8 mouse cellular contexts compared by ENCODE assay signal in genomic region chr5:102373309-102373971, GRCm38 (mm10).
DNase-seq lines count a peak whose midpoint lies in the region; ATAC-seq and TF ChIP-seq lines count a peak whose summit lies in the region.

No protein-coding gene starts in this region.

- no peaks in the 10 kb centered on the region for H3K36me3 ChIP-seq in kidney, embryonic 15.5 days
- H3K36me3 ChIP-seq in forebrain, embryonic 14.5 days (ENCODE audit: control insufficient read depth, insufficient read depth, low read length) = no peaks in the 10 kb centered on the region
- no peaks in the 10 kb centered on the region for H3K36me3 ChIP-seq in lung, postnatal 0 days (ENCODE audit: insufficient read depth, low read length)

- no peaks in the 10 kb centered on the region for H3K9me3 ChIP-seq in kidney, embryonic 15.5 days (replicated peaks)
- H3K9me3 ChIP-seq in forebrain, embryonic 14.5 days (replicated peaks; ENCODE audit: control insufficient read depth, low read length) = no peaks in the 10 kb centered on the region
- H3K9me3 ChIP-seq in lung, postnatal 0 days (ENCODE audit: low read length) = no peaks in the 10 kb centered on the region

- H3K9ac ChIP-seq in kidney, embryonic 15.5 days = no peak overlapping the region
- no peak overlapping the region for H3K9ac ChIP-seq in forebrain, embryonic 14.5 days (ENCODE audit: low read length)
- no peak overlapping the region for H3K9ac ChIP-seq in lung, postnatal 0 days (replicated peaks; ENCODE audit: low read depth)

- peak overlapping the region; percentile 30; the same call in 1 of the 2 replicates for H3K4me2 ChIP-seq in kidney, embryonic 15.5 days
- H3K4me2 ChIP-seq in forebrain, embryonic 14.5 days (ENCODE audit: low read length) = no peak overlapping the region
- no peak overlapping the region for H3K4me2 ChIP-seq in lung, postnatal 0 days (replicated peaks; ENCODE audit: low read depth, low read length)

- H3K4me1 ChIP-seq in kidney, embryonic 15.5 days = peaks cover 9% of the 10 kb centered on the region; the same call in 1 of the 2 replicates
- no peaks in the 10 kb centered on the region for H3K4me1 ChIP-seq in forebrain, embryonic 14.5 days (ENCODE audit: control insufficient read depth, insufficient read depth, low read length)
- no peaks in the 10 kb centered on the region for H3K4me1 ChIP-seq in lung, postnatal 0 days (ENCODE audit: insufficient read depth, low read depth, low read length)

- no peak for TF ChIP-seq CTCF in lung, postnatal 0 days (IDR thresholded peaks at IDR 0.05)

- H3K27me3 ChIP-seq in kidney, embryonic 15.5 days = no peaks in the 10 kb centered on the region
- no peaks in the 10 kb centered on the region for H3K27me3 ChIP-seq in forebrain, embryonic 14.5 days (replicated peaks; ENCODE audit: control insufficient read depth, insufficient read depth, low read length)
- H3K27me3 ChIP-seq in lung, postnatal 0 days (replicated peaks; ENCODE audit: insufficient read depth, low read length) = no peaks in the 10 kb centered on the region

- WGBS in kidney, embryonic 15.5 days = 67% methylated on average over 6 of the region's 6 CpGs
- WGBS in forebrain, embryonic 14.5 days = 69% methylated on average over 6 of the region's 6 CpGs
- 60% methylated on average over 6 of the region's 6 CpGs for WGBS in lung, postnatal 0 days

- no peak overlapping the region for H3K27ac ChIP-seq in kidney, embryonic 15.5 days
- H3K27ac ChIP-seq in forebrain, embryonic 14.5 days (ENCODE audit: low read depth, low read length) = no peak overlapping the region
- no peak overlapping the region for H3K27ac ChIP-seq in lung, postnatal 0 days (ENCODE audit: low read length)

- H3K4me3 ChIP-seq in kidney, embryonic 15.5 days (replicated peaks) = 0 out of 2 replicates have a peak overlapping the region, but pooled peaks have one; percentile 17
- no peak overlapping the region for H3K4me3 ChIP-seq in forebrain, embryonic 14.5 days (ENCODE audit: low read depth, low read length)
- H3K4me3 ChIP-seq in lung, postnatal 0 days (ENCODE audit: low read depth, low read length) = no peak overlapping the region

- no peak for TF ChIP-seq EP300 in lung, postnatal 0 days (IDR thresholded peaks at IDR 0.05)

- ATAC-seq in kidney, embryonic 15.5 days (replicated peaks; ENCODE audit: low FRiP score) = peak; percentile 79
- peak; percentile 93 for ATAC-seq in forebrain, embryonic 14.5 days
- peak; percentile 52 for ATAC-seq in lung, postnatal 0 days

- no peak for DNase-seq in kidney, adult 11 months
- peak; percentile 22 for DNase-seq in Muller cell, postnatal 12 days (ENCODE audit: inconsistent ontology term)
- peak; percentile 85 for DNase-seq in forebrain, embryonic 14.5 days (ENCODE audit: low spot score)
- peak; percentile 50 for DNase-seq in lung, postnatal 0 days (ENCODE audit: low spot score)
- peak; percentile 91 for DNase-seq in thymus, postnatal 0 days (ENCODE audit: low spot score)
- DNase-seq in adrenal gland, adult 18-20 months (ENCODE audit: low spot score in 2 of 2) = no peak
- no peak for DNase-seq in cerebellum, adult 8-10 months

Comparison
In these comparisons a context has a peak if more than half of its experiments do, and no peak if none do; other contexts are left out.
1. DNase-seq: peak in Muller cell, postnatal 12 days (single experiment), forebrain, embryonic 14.5 days (single experiment), lung, postnatal 0 days (single experiment) and thymus, postnatal 0 days (single experiment); none in kidney, adult 11 months (single experiment), adrenal gland, adult 18-20 months (0 of 2) and cerebellum, adult 8-10 months (single experiment).
2. Peak in every context shown above with its lines, with median percentiles within 50 percentile points of each other: ATAC-seq.